Mouse (Mus musculus): ENCODE data around the gene Eif4e1b. TPM values are rescaled to one million over a fixed set of nuclear protein-coding genes. Genes with fewer than 3 reads are reported as not detected.

Gene Eif4e1b
- total and polyA plus RNA-seq, 2 experiments = not detected

DNA sequence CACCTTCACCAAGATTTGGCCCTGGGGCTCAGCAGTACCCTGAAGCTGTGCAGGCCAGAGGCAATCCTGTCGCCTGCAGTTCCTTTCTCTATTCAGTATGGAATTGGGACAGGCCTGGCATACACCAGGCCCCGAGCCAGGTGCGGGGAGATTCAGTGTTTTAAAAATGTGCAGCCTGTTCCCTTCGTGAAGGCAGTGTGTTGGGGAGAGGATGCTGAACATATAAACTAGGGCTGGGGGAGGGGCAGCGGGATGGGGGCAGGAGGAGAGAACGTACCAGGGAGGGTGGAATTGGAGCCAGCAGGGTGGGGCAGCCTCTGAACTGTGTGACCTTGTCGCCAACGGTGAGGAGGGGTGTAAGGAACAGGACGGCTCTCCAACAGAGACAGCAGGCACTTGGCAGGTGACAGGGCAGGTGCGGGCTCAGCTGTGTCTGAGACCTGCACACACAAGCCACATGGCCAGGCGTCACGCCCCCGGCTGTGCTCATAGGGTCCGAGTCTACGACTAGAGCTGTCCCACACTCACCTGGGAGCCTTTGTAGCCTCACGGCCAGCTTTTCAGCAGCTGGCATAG lies 10.3 kb downstream of the Eif4e1b start:
- Histone ChIP-seq H3K27me3 (ENCODE audit: control insufficient read depth, insufficient read depth, low read length) (0 out of 2 replicates have a peak, but pooled peaks cover 3% of the 10 kb centered on the region), H3K4me3 (ENCODE audit: insufficient read depth, low read depth, low read length) (no peak overlapping the region), H3K79me2 (ENCODE audit: control insufficient read depth, insufficient read depth, low read length) (no peaks in the 10 kb centered on the region), H3K36me3 (ENCODE audit: control insufficient read depth, insufficient read depth, low read length) (no peaks in the 10 kb centered on the region), H3K4me1 (ENCODE audit: control insufficient read depth, insufficient read depth, low read length) (peaks cover 4% of the 10 kb centered on the region; the same call in 1 of the 2 replicates), H3K27ac (replicated peaks; ENCODE audit: insufficient read depth, low read depth, low read length) (no peak overlapping the region), H3K9ac (ENCODE audit: low read depth, low read length) (no peak overlapping the region)
- TF ChIP-seq POLR2A (IDR thresholded peaks at IDR 0.05; ENCODE audit: extremely low read depth, insufficient read depth, low read length) (no peak), CTCF (IDR thresholded peaks at IDR 0.05; ENCODE audit: low read depth, low read length) (no peak)
- DNase-seq (ENCODE audit: extremely low read depth, low read depth, low spot score) = no peak
- 84% methylated on average over 16 of the region's 16 CpGs for WGBS

DNA sequence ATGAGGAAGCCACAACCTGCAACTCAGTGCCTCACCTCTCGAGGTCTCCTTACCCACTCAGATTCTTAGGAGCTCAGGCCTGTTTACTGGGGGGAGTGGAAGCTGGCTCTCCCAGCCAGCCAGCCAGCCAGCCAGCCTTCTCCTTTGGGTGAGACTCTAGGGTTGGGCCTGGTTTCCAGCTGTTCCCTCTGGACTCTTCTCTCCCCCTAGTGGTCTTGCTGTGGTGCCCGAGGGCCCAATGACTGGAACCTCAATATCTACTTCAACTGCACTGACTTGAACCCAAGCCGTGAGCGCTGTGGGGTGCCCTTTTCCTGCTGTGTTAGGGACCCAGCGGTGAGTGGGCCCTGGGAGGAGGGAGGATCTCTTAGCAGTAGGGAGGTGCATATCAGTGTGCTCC lies 11.0 kb downstream of the Eif4e1b start:
- no peak overlapping the region for H3K9ac ChIP-seq (ENCODE audit: low read depth, low read length)
- DNase-seq (ENCODE audit: extremely low read depth, low read depth, low spot score) = no peak
- H3K27ac ChIP-seq (replicated peaks; ENCODE audit: insufficient read depth, low read depth, low read length) = no peak overlapping the region
- no peak for TF ChIP-seq POLR2A (IDR thresholded peaks at IDR 0.05; ENCODE audit: extremely low read depth, insufficient read depth, low read length)
- no peak for TF ChIP-seq CTCF (IDR thresholded peaks at IDR 0.05; ENCODE audit: low read depth, low read length)
- H3K27me3 ChIP-seq (ENCODE audit: control insufficient read depth, insufficient read depth, low read length) = 0 out of 2 replicates have a peak, but pooled peaks cover 3% of the 10 kb centered on the region
- no peaks in the 10 kb centered on the region for H3K79me2 ChIP-seq (ENCODE audit: control insufficient read depth, insufficient read depth, low read length)
- peaks cover 4% of the 10 kb centered on the region; the same call in 1 of the 2 replicates for H3K4me1 ChIP-seq (ENCODE audit: control insufficient read depth, insufficient read depth, low read length)
- no peaks in the 10 kb centered on the region for H3K36me3 ChIP-seq (ENCODE audit: control insufficient read depth, insufficient read depth, low read length)
- 50% methylated on average over 5 of the region's 5 CpGs for WGBS
- no peak overlapping the region for H3K4me3 ChIP-seq (ENCODE audit: insufficient read depth, low read depth, low read length)

GRCm38 (mm10) chr13:54797356-54797755 lies 13.6 kb downstream of the Eif4e1b start:
- 46% methylated on average over 4 of the region's 4 CpGs for WGBS
- H3K36me3 ChIP-seq (ENCODE audit: control insufficient read depth, insufficient read depth, low read length) = no peaks in the 10 kb centered on the region
- peak; percentile 25 for DNase-seq (ENCODE audit: extremely low read depth, low read depth, low spot score)
- no peaks in the 10 kb centered on the region for H3K4me1 ChIP-seq (ENCODE audit: control insufficient read depth, insufficient read depth, low read length)
- H3K79me2 ChIP-seq (ENCODE audit: control insufficient read depth, insufficient read depth, low read length) = no peaks in the 10 kb centered on the region
- H3K4me3 ChIP-seq (ENCODE audit: insufficient read depth, low read depth, low read length) = no peak overlapping the region
- H3K27me3 ChIP-seq (ENCODE audit: control insufficient read depth, insufficient read depth, low read length) = no peaks in the 10 kb centered on the region
- no peak overlapping the region for H3K27ac ChIP-seq (replicated peaks; ENCODE audit: insufficient read depth, low read depth, low read length)
- H3K9ac ChIP-seq (ENCODE audit: low read depth, low read length) = no peak overlapping the region
- TF ChIP-seq POLR2A (IDR thresholded peaks at IDR 0.05; ENCODE audit: extremely low read depth, insufficient read depth, low read length) (no peak), CTCF (IDR thresholded peaks at IDR 0.05; ENCODE audit: low read depth, low read length) (peak; percentile 66)

DNA sequence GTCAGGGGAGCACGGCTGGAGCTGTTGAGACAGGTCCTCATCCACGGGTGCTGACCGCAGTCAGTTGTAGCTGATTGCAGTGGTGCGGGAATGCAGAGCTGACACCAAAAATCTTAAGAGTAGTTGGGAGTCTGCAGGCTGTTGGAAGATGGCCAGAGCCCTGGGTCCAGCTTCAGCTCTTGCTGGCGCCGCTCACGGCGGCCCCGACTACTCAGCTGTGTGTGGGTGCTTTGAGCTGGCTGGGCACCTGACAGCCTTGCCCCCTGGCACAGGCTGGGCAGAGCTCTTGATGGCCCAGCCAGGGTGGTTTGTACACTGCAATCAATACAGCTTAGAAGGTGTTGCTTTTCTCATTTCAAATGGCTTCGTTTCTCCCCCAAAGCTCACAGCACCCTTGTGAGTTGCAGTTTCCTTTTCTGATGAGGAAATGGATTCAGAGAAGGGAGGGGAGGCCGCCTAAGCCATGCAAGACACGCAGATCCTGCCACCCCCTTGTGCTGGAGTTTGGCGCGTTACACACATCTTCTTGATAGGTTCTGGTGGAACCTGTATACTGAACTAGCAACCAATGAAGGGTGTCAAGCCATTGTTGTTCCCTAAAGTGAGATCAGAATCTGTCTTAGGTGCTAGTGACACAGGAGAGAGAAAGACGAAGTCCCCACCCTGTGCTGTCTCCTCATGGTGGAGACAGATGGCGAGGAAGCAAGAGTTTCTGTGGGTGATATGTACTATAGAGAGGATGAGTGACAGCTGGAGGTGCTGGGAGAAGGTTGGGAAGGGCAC lies 14.3 kb downstream of the Eif4e1b start:
- Histone ChIP-seq H3K27me3 (ENCODE audit: control insufficient read depth, insufficient read depth, low read length) (no peaks in the 10 kb centered on the region), H3K79me2 (ENCODE audit: control insufficient read depth, insufficient read depth, low read length) (no peaks in the 10 kb centered on the region), H3K4me3 (ENCODE audit: insufficient read depth, low read depth, low read length) (no peak overlapping the region), H3K36me3 (ENCODE audit: control insufficient read depth, insufficient read depth, low read length) (no peaks in the 10 kb centered on the region), H3K9ac (ENCODE audit: low read depth, low read length) (no peak overlapping the region), H3K27ac (replicated peaks; ENCODE audit: insufficient read depth, low read depth, low read length) (no peak overlapping the region), H3K4me1 (ENCODE audit: control insufficient read depth, insufficient read depth, low read length) (no peaks in the 10 kb centered on the region)
- TF ChIP-seq CTCF (IDR thresholded peaks at IDR 0.05; ENCODE audit: low read depth, low read length) (no peak), POLR2A (IDR thresholded peaks at IDR 0.05; ENCODE audit: extremely low read depth, insufficient read depth, low read length) (no peak)
- 75% methylated on average over 16 of the region's 16 CpGs for WGBS
- no peak for DNase-seq (ENCODE audit: extremely low read depth, low read depth, low spot score)

DNA sequence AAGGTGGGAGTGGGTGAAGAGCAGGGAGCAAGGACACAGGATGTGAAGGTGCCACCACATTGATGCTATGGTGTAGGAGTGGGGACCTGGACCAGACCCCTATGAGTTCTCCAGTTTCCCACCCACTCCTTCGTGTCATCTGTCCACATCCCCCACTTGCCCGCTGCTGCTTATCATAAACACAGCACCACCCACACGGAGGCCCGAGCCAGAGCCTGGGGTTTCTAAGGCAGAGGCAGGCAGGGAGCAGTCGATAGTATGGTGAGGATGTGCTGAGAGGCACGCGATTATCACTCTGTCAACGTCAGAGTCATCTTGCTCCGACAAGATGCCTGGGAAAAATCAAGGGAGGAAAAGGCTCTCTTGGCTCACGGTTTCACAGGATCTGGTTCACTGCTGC lies 14.9 kb downstream of the Eif4e1b start:
- no peak overlapping the region for H3K4me3 ChIP-seq (ENCODE audit: insufficient read depth, low read depth, low read length)
- WGBS = 59% methylated on average over 10 of the region's 10 CpGs
- H3K4me1 ChIP-seq (ENCODE audit: control insufficient read depth, insufficient read depth, low read length) = no peaks in the 10 kb centered on the region
- H3K36me3 ChIP-seq (ENCODE audit: control insufficient read depth, insufficient read depth, low read length) = no peaks in the 10 kb centered on the region
- no peaks in the 10 kb centered on the region for H3K27me3 ChIP-seq (ENCODE audit: control insufficient read depth, insufficient read depth, low read length)
- H3K9ac ChIP-seq (ENCODE audit: low read depth, low read length) = no peak overlapping the region
- no peaks in the 10 kb centered on the region for H3K79me2 ChIP-seq (ENCODE audit: control insufficient read depth, insufficient read depth, low read length)
- no peak for TF ChIP-seq POLR2A (IDR thresholded peaks at IDR 0.05; ENCODE audit: extremely low read depth, insufficient read depth, low read length)
- no peak for TF ChIP-seq CTCF (IDR thresholded peaks at IDR 0.05; ENCODE audit: low read depth, low read length)
- H3K27ac ChIP-seq (replicated peaks; ENCODE audit: insufficient read depth, low read depth, low read length) = no peak overlapping the region
- DNase-seq (ENCODE audit: extremely low read depth, low read depth, low spot score) = no peak

DNA sequence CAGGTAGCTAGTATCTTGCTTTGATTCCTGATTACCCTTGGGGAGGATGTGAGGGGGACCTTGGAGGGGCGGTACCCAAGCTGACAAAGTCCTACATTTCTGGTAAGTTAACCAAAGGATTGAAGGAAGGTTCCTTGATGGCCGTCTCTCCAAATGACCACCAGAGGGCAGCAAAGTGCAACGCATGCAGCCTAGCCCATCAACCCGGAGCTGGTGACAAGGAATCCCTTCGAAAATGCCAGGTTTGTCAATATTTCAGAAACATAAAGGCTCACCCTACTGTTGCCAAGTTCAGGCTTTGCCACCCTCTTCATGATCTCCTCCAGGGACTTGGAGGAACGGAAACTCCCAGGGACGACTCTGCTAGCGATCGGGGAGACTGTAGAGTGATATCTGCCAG lies 15.9 kb downstream of the Eif4e1b start:
- no peak overlapping the region for H3K4me3 ChIP-seq (ENCODE audit: insufficient read depth, low read depth, low read length)
- DNase-seq (ENCODE audit: extremely low read depth, low read depth, low spot score) = peak; percentile 46
- no peaks in the 10 kb centered on the region for H3K27me3 ChIP-seq (ENCODE audit: control insufficient read depth, insufficient read depth, low read length)
- H3K9ac ChIP-seq (ENCODE audit: low read depth, low read length) = no peak overlapping the region
- H3K4me1 ChIP-seq (ENCODE audit: control insufficient read depth, insufficient read depth, low read length) = no peaks in the 10 kb centered on the region
- H3K79me2 ChIP-seq (ENCODE audit: control insufficient read depth, insufficient read depth, low read length) = no peaks in the 10 kb centered on the region
- WGBS = 20% methylated on average over 9 of the region's 9 CpGs
- no peaks in the 10 kb centered on the region for H3K36me3 ChIP-seq (ENCODE audit: control insufficient read depth, insufficient read depth, low read length)
- no peak overlapping the region for H3K27ac ChIP-seq (replicated peaks; ENCODE audit: insufficient read depth, low read depth, low read length)
- TF ChIP-seq POLR2A (IDR thresholded peaks at IDR 0.05; ENCODE audit: extremely low read depth, insufficient read depth, low read length) = no peak
- TF ChIP-seq CTCF (IDR thresholded peaks at IDR 0.05; ENCODE audit: low read depth, low read length) = peak; percentile 96

Data from liver, adult 2 months (tissue).